Mouse (Mus musculus) intestine, postnatal 0 days (tissue): Measurements from ENCODE around the gene Lzts3. TPM values are rescaled to one million over a fixed set of nuclear protein-coding genes. Genes with fewer than 3 reads are reported as not detected.

Experiments used
- ATAC-seq: fragments of 200-750 bp; cut with Nextera tagmentation; 2 replicates; pipeline ENCODE4 v1.8.0; 2017; ENCODE audit warnings: mild to moderate bottlenecking, moderate TSS enrichment, moderate library complexity
- H3K27ac ChIP-seq: fragments of 300-500 bp; sonication (generic); 2 replicates; pipeline ENCODE4 v1.5.1; 2014; ENCODE audit warnings: mild to moderate bottlenecking, low read depth, low read length, moderate library complexity
- H3K27me3 ChIP-seq: fragments of 300-500 bp; sonication (generic); replicated peaks from 2 replicates; pipeline ENCODE4 v1.6.1; 2014; ENCODE audit warnings: low read length, mixed read lengths; ENCODE audit not compliant: control insufficient read depth, insufficient read depth
- H3K36me3 ChIP-seq: fragments of 300-500 bp; sonication (generic); 2 replicates; pipeline ENCODE4 v1.6.1; 2014; ENCODE audit warnings: mild to moderate bottlenecking, moderate library complexity; ENCODE audit not compliant: control insufficient read depth, insufficient read depth
- H3K4me1 ChIP-seq: fragments of 300-500 bp; sonication (generic); replicated peaks from 2 replicates; pipeline ENCODE4 v1.6.1; 2014; ENCODE audit warnings: antibody characterized with exemption, low read length, mixed read lengths; ENCODE audit not compliant: control insufficient read depth, insufficient read depth
- H3K4me2 ChIP-seq: fragments of 300-500 bp; sonication (generic); replicated peaks from 2 replicates; pipeline ENCODE4 v1.6.1; 2014; ENCODE audit warnings: low read depth, mild to moderate bottlenecking, moderate library complexity
- H3K4me3 ChIP-seq: fragments of 300-500 bp; sonication (generic); 2 replicates; pipeline ENCODE4 v1.5.1; 2014; ENCODE audit warnings: low read depth, low read length
- H3K9ac ChIP-seq: fragments of 300-500 bp; sonication (generic); 2 replicates; pipeline ENCODE4 v1.6.1; 2014; ENCODE audit warnings: mild to moderate bottlenecking, low read depth, low read length
- H3K9me3 ChIP-seq: fragments of 300-500 bp; sonication (generic); 2 replicates; pipeline ENCODE4 v1.6.1; 2016; ENCODE audit warnings: mixed run types; ENCODE audit not compliant: control insufficient read depth
- CTCF ChIP-seq: sonication (generic); IDR thresholded peaks from 2 replicates; pipeline ENCODE4 v1.5.1; 2016; ENCODE audit warnings: low read depth, mild to moderate bottlenecking, control low read depth, antibody characterized with exemption, moderate library complexity
- WGBS: fragments of 180-500 bp; shearing (Covaris S2); extraction: QIAGEN DNeasy Blood & Tissue Kit; methylation state at CpG from one replicate; pipeline ENCODE4 v1.1.7; 2014; 5-methylcytosine and 5-hydroxymethylcytosine counted together
- polyA plus RNA-seq: library from polyadenylated mRNA; unstranded; fragments of >200 nt; fragmentation: Nextera tagmentation; extraction: Ambion mirVana; gene quantifications from 2 replicates; pipeline ENCODE4 v1.2.1, GENCODE M21; 2015

Lzts3 gene
- polyA plus RNA-seq, 1 experiment from 2014 or later = 9.7 TPM

DNA sequence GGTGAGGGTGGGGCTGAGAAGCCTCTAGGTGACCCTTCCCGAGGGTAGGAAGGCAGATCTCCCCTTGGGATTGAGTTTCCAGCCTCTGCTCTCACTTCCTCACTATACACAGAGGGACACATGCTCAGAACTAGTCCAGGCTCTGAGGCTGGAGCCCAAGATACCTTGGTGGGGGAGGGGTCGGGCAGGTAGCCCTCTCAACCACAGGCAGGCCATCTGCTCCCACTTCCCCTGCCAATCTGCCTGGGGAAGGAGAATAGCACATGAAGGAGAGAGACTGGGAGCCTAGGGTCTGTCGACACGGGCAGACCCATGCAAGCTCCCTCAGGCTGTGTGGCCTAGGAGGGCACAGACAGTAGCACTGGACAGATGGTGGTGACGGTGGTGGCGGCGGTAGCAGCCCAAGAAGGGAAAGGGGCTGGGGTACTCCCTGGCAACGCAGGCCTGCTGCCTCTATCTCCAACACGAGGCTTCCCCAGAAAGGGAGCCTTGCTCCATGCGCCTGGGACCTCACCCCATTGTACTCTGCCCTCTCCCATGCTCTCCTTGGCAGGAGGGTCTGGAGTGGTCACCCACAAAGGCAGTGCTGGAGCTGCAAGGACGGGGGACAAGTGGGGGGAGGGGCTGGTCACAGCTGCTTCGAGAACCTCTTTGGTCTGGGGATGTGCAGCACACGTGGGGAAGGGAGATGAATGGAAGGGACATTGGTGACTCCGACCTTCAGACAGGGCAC, 8.4 kb downstream of the Lzts3 start:
- Histone ChIP-seq H3K27me3 (no peaks in the 10 kb centered on the region), H3K4me1 (peaks cover 9% of the 10 kb centered on the region; the same call in 1 of the 2 replicates), H3K27ac (no peak overlapping the region), H3K9ac (peak overlapping the region; percentile 27), H3K4me2 (peak overlapping the region; percentile 68), H3K4me3 (no peak overlapping the region), H3K9me3 (no peaks in the 10 kb centered on the region), H3K36me3 (peaks cover 18% of the 10 kb centered on the region; the same call in 1 of the 2 replicates)
- 53% methylated on average over 14 of the region's 14 CpGs for WGBS
- no peak for ATAC-seq
- no peak for TF ChIP-seq CTCF

DNA sequence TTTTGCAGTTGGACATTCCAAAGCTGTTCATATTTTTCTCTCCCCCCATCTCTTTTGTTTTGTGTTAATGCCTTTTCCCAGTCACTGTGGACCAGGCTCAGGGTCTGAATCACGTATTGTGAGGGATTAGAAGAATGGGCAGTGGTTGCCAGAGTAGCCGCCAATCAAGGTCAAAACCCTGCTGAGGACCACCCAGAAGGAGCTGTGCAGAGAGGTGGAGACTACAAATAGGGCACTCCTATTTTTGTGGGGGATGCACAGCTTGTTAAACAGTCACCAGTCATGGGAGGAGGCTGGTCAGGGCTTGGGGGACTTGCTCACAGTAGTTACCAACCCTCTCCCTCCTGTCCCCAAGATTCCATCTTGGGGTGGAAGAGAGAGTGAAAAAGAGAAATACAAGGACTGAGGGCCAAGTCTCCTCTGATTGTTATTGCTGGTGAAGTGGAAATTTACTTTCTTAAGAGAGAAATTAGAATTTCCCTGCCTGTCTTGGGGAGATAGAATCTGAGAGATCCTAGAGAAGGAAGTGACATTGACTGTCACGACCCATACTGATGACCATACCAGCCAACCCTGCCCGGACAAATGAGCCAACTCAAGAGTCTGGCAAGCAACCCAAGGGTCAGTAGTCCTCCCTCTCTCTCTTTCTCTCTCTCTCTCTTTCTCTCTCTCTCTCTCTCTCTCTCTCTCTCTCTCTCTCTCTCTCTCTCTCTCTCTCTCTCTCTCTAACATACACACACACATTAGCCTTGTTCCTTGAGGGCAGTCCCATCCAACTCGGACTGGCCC, 9.5 kb downstream of the Lzts3 start:
- 67% methylated on average over 5 of the region's 5 CpGs for WGBS
- no peak overlapping the region for H3K9ac ChIP-seq
- no peaks in the 10 kb centered on the region for H3K27me3 ChIP-seq
- H3K36me3 ChIP-seq = peaks cover 18% of the 10 kb centered on the region; the same call in 1 of the 2 replicates
- H3K4me1 ChIP-seq = peaks cover 12% of the 10 kb centered on the region; the same call in 1 of the 2 replicates
- H3K27ac ChIP-seq = no peak overlapping the region
- no peak for ATAC-seq
- H3K9me3 ChIP-seq = no peaks in the 10 kb centered on the region
- H3K4me2 ChIP-seq = no peak overlapping the region
- TF ChIP-seq CTCF = no peak
- no peak overlapping the region for H3K4me3 ChIP-seq

DNA sequence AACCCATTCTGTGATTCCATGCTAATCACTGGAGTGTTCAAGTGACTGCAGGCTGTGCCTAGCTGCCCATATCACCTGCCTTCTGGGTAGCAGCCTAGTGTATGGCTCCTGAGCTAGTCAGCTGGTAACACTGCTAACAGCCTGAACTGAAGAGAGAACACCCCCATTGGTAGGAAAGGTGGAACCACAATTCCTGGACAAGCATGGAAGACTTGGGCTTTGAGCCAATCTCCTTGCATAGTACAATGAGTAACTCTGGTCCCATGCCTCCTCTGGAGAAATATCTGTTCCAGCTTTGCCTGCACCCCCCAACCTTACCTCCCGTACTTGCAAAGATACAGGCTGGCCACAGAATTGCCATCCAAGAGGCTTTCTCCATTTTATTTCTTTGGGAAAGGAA, 10.2 kb downstream of the Lzts3 start:
- H3K27ac ChIP-seq = no peak overlapping the region
- peaks cover 22% of the 10 kb centered on the region; the same call in 1 of the 2 replicates for H3K36me3 ChIP-seq
- TF ChIP-seq CTCF = no peak
- H3K4me3 ChIP-seq = no peak overlapping the region
- no peaks in the 10 kb centered on the region for H3K9me3 ChIP-seq
- no peak for ATAC-seq
- WGBS = 86% methylated on average over 1 of the region's 1 CpGs
- no peaks in the 10 kb centered on the region for H3K27me3 ChIP-seq
- H3K4me2 ChIP-seq = no peak overlapping the region
- no peak overlapping the region for H3K9ac ChIP-seq
- H3K4me1 ChIP-seq = peaks cover 12% of the 10 kb centered on the region; the same call in 1 of the 2 replicates

DNA sequence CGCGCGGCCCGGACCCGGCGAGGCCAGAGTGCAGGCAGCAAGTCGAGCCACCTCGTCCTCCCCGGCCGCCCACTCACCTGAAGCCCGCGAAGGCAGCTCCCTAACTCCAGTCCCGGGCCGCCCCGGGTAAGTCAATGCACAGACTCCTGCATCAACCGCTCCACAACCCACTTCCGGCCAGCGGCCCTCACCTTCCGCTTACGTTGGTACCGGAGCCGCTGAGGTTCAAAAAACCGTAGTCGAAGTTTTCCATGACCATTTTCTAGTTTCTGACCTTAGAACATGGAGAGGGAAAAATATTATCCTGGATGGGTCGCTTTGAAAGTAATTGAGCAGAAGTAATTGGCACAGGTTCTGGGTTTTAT, 12.8 kb downstream of the Lzts3 start, which contains the start of the genes Fastkd5 and Ubox5:
Fastkd5 (minus strand) TSS at position 189 of the 365 bp plus-strand sequence.
Ubox5 (minus strand) TSS at position 200 of the 365 bp plus-strand sequence.
- H3K27me3 ChIP-seq = no peaks in the 10 kb centered on the region
- H3K4me3 ChIP-seq = peak within 1 kb of the TSS; percentile 90
- H3K27ac ChIP-seq = peak within 1 kb of the TSS; percentile 72
- H3K9ac ChIP-seq = peak within 1 kb of the TSS; percentile 92
- no peaks in the 10 kb centered on the region for H3K9me3 ChIP-seq
- peak within 1 kb of the TSS; percentile 67 for H3K4me2 ChIP-seq
- ATAC-seq = peak; percentile 75
- H3K36me3 ChIP-seq = peaks cover 26% of the 10 kb centered on the region
- H3K4me1 ChIP-seq = peaks cover 7% of the 10 kb centered on the region; the same call in 1 of the 2 replicates
- no peak for TF ChIP-seq CTCF
- under 1% methylated on average over 25 of the region's 25 CpGs for WGBS

DNA sequence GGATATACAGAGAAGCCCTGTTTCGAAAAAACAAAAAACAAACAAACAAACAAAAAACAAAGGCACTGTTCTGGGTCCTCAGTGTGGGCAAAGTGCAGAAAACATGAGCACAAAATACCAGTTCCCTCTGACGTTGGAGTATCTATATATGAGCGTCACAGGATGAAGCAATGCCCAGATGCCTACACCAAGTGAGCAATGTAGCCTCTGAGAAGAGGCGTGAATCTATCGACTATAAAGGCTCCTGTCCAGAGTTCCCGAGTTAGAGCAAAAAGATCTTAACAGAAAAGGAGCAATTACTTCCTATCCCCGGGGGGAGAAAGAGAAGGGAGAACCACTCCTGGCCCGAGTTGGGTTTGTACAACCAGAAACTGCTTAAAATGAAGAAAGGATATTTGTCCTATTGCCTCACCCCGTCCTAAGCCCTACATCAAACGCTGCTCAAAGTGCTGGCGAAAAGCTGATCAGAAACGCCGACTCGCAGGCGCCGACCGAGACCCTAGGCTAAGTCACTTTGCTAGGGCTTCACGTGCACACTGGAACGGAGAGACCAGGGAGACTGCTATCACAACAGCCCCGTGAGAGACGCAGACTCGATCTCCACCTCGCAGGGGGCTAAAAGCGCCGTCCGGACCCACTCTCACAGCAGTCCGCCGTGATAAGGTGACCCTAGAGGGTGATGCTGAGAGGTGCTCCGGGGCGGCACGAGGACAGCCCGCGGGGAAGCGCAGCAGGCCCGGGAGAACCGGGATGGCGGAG, 13.3 kb downstream of the Lzts3 start:
- Histone ChIP-seq H3K9me3 (no peaks in the 10 kb centered on the region), H3K4me1 (peaks cover 3% of the 10 kb centered on the region; the same call in 1 of the 2 replicates), H3K27me3 (no peaks in the 10 kb centered on the region), H3K4me3 (peak overlapping the region; percentile 90), H3K27ac (peak overlapping the region; percentile 72), H3K36me3 (peaks cover 21% of the 10 kb centered on the region), H3K4me2 (peak overlapping the region; percentile 67), H3K9ac (peak overlapping the region; percentile 92)
- no peak for TF ChIP-seq CTCF
- 2% methylated on average over 37 of the region's 37 CpGs for WGBS
- ATAC-seq = peak; percentile 54
